Mouse (Mus musculus): Measurements from ENCODE around the gene Adk. TPM values are rescaled to one million over a fixed set of nuclear protein-coding genes. Genes with fewer than 3 reads are reported as not detected.
"Not testable (repeated sequence)": the region's sequence is repeated elsewhere in the genome, so short reads cannot be mapped to it uniquely, and the experiment has no call there.

Gene Adk
- total RNA-seq, 1 experiment from 2014 or later, result 47.3 TPM

- no peak for ATAC-seq (replicated peaks; ENCODE audit: insufficient number of reproducible peaks, low FRiP score, low TSS enrichment, poor library complexity, severe bottlenecking)
These were observed 387.4 kb downstream of the Adk start for GRCm38 (mm10) chr14:21439785-21440184.

- ATAC-seq (replicated peaks; ENCODE audit: insufficient number of reproducible peaks, low FRiP score, low TSS enrichment, poor library complexity, severe bottlenecking), result no peak
These were observed 388.2 kb downstream of the Adk start for GRCm38 (mm10) chr14:21440526-21440925.

- ATAC-seq (replicated peaks; ENCODE audit: insufficient number of reproducible peaks, low FRiP score, low TSS enrichment, poor library complexity, severe bottlenecking), result no peak
These were observed 389.6 kb downstream of the Adk start for GRCm38 (mm10) chr14:21441772-21442533.

- no peak for ATAC-seq (replicated peaks; ENCODE audit: insufficient number of reproducible peaks, low FRiP score, low TSS enrichment, poor library complexity, severe bottlenecking)
These were observed 400.2 kb downstream of the Adk start for GRCm38 (mm10) chr14:21452581-21452980.

GRCm38 (mm10) chr14:21453896-21454295, 401.5 kb downstream of the Adk start:
- no peak for ATAC-seq (replicated peaks; ENCODE audit: insufficient number of reproducible peaks, low FRiP score, low TSS enrichment, poor library complexity, severe bottlenecking)

GRCm38 (mm10) chr14:21455654-21456350, 403.4 kb downstream of the Adk start:
- no peak for ATAC-seq (replicated peaks; ENCODE audit: insufficient number of reproducible peaks, low FRiP score, low TSS enrichment, poor library complexity, severe bottlenecking)

GRCm38 (mm10) chr14:21456526-21456925, 404.2 kb downstream of the Adk start:
- ATAC-seq (replicated peaks; ENCODE audit: insufficient number of reproducible peaks, low FRiP score, low TSS enrichment, poor library complexity, severe bottlenecking), result no peak

GRCm38 (mm10) chr14:21457876-21458275, 405.5 kb downstream of the Adk start:
- no peak for ATAC-seq (replicated peaks; ENCODE audit: insufficient number of reproducible peaks, low FRiP score, low TSS enrichment, poor library complexity, severe bottlenecking)

- no peak for ATAC-seq (replicated peaks; ENCODE audit: insufficient number of reproducible peaks, low FRiP score, low TSS enrichment, poor library complexity, severe bottlenecking)
These were observed 406.3 kb downstream of the Adk start for GRCm38 (mm10) chr14:21458696-21459095.

- ATAC-seq (replicated peaks; ENCODE audit: insufficient number of reproducible peaks, low FRiP score, low TSS enrichment, poor library complexity, severe bottlenecking), result no peak
These were observed 406.8 kb downstream of the Adk start for GRCm38 (mm10) chr14:21459163-21459562.

- ATAC-seq (replicated peaks; ENCODE audit: insufficient number of reproducible peaks, low FRiP score, low TSS enrichment, poor library complexity, severe bottlenecking), result no peak
These were observed 410.0 kb downstream of the Adk start for GRCm38 (mm10) chr14:21462398-21462797.

- ATAC-seq (replicated peaks; ENCODE audit: insufficient number of reproducible peaks, low FRiP score, low TSS enrichment, poor library complexity, severe bottlenecking), result no peak
These were observed 410.8 kb downstream of the Adk start for GRCm38 (mm10) chr14:21463117-21463712.

- no peak for ATAC-seq (replicated peaks; ENCODE audit: insufficient number of reproducible peaks, low FRiP score, low TSS enrichment, poor library complexity, severe bottlenecking)
These were observed 418.0 kb downstream of the Adk start for GRCm38 (mm10) chr14:21470386-21470785.

- ATAC-seq (replicated peaks; ENCODE audit: insufficient number of reproducible peaks, low FRiP score, low TSS enrichment, poor library complexity, severe bottlenecking), result no peak
These were observed 419.6 kb downstream of the Adk start for GRCm38 (mm10) chr14:21471975-21472374.

GRCm38 (mm10) chr14:21474593-21475132, 422.3 kb downstream of the Adk start:
- not testable (repeated sequence) for ATAC-seq (replicated peaks; ENCODE audit: insufficient number of reproducible peaks, low FRiP score, low TSS enrichment, poor library complexity, severe bottlenecking)

GRCm38 (mm10) chr14:21477181-21477580, 424.8 kb downstream of the Adk start:
- no peak for ATAC-seq (replicated peaks; ENCODE audit: insufficient number of reproducible peaks, low FRiP score, low TSS enrichment, poor library complexity, severe bottlenecking)

GRCm38 (mm10) chr14:21479566-21479965, 427.2 kb downstream of the Adk start:
- no peak for ATAC-seq (replicated peaks; ENCODE audit: insufficient number of reproducible peaks, low FRiP score, low TSS enrichment, poor library complexity, severe bottlenecking)

GRCm38 (mm10) chr14:21480191-21480590, 427.8 kb downstream of the Adk start:
- ATAC-seq (replicated peaks; ENCODE audit: insufficient number of reproducible peaks, low FRiP score, low TSS enrichment, poor library complexity, severe bottlenecking), result no peak

- no peak for ATAC-seq (replicated peaks; ENCODE audit: insufficient number of reproducible peaks, low FRiP score, low TSS enrichment, poor library complexity, severe bottlenecking)
These were observed 428.9 kb downstream of the Adk start, which contains the start of gene Kat6b for GRCm38 (mm10) chr14:21481231-21481630. Gene Kat6b, plus strand, starts transcription at chr14:21481434.
